Mouse (Mus musculus): ENCODE data around the gene Stxbp3. TPM values are rescaled to one million over a fixed set of nuclear protein-coding genes. Genes with fewer than 3 reads are reported as not detected.

Gene Stxbp3
- polyA plus RNA-seq (2015; fragmentation: Illumina TruSeq; extraction: RNeasy Lipid Tissue Mini Kit (QIAGEN cat#74804); ENCODE audit: insufficient read depth, low replicate concordance): 104 TPM

GRCm38 (mm10) chr3:108840000-108840715, at the start of gene Stxbp3:
Stxbp3 (minus strand) TSS chr3:108840526.

GRCm38 (mm10) chr3:108889908-108890307, 49.6 kb upstream of the Stxbp3 start, which contains the start of gene Fndc7:
Fndc7 (minus strand) TSS chr3:108890008.

Other genes with a start within 250 kb of the Stxbp3 start
- 19.3 TPM for gene Wdr47, start 249.2 kb downstream of the Stxbp3 start, polyA plus RNA-seq (2015; fragmentation: Illumina TruSeq; extraction: RNeasy Lipid Tissue Mini Kit (QIAGEN cat#74804); ENCODE audit: insufficient read depth, low replicate concordance)
- gene Clcc1, start 186.6 kb downstream of the Stxbp3 start, polyA plus RNA-seq (2015; fragmentation: Illumina TruSeq; extraction: RNeasy Lipid Tissue Mini Kit (QIAGEN cat#74804); ENCODE audit: insufficient read depth, low replicate concordance): 61.5 TPM
- 7.4 TPM for gene Gpsm2, start 118.2 kb downstream of the Stxbp3 start, polyA plus RNA-seq (2015; fragmentation: Illumina TruSeq; extraction: RNeasy Lipid Tissue Mini Kit (QIAGEN cat#74804); ENCODE audit: insufficient read depth, low replicate concordance)
- 0.10 TPM for gene Aknad1, start 100.9 kb downstream of the Stxbp3 start, polyA plus RNA-seq (2015; fragmentation: Illumina TruSeq; extraction: RNeasy Lipid Tissue Mini Kit (QIAGEN cat#74804); ENCODE audit: insufficient read depth, low replicate concordance)
- gene Fndc7, start 49.5 kb upstream of the Stxbp3 start, polyA plus RNA-seq (2015; fragmentation: Illumina TruSeq; extraction: RNeasy Lipid Tissue Mini Kit (QIAGEN cat#74804); ENCODE audit: insufficient read depth, low replicate concordance): 5.1 TPM
- 452 TPM for gene Prpf38b, start 71.2 kb upstream of the Stxbp3 start, polyA plus RNA-seq (2015; fragmentation: Illumina TruSeq; extraction: RNeasy Lipid Tissue Mini Kit (QIAGEN cat#74804); ENCODE audit: insufficient read depth, low replicate concordance)
- gene Henmt1, start 99.3 kb upstream of the Stxbp3 start, polyA plus RNA-seq (2015; fragmentation: Illumina TruSeq; extraction: RNeasy Lipid Tissue Mini Kit (QIAGEN cat#74804); ENCODE audit: insufficient read depth, low replicate concordance): 0.32 TPM
- gene Gm9857, start 99.9 kb upstream of the Stxbp3 start, polyA plus RNA-seq (2015; fragmentation: Illumina TruSeq; extraction: RNeasy Lipid Tissue Mini Kit (QIAGEN cat#74804); ENCODE audit: insufficient read depth, low replicate concordance): not detected
- gene Fam102b, start 187.1 kb upstream of the Stxbp3 start, polyA plus RNA-seq (2015; fragmentation: Illumina TruSeq; extraction: RNeasy Lipid Tissue Mini Kit (QIAGEN cat#74804); ENCODE audit: insufficient read depth, low replicate concordance): 23.6 TPM
- not detected for gene Slc25a54, start 239.9 kb upstream of the Stxbp3 start, polyA plus RNA-seq (2015; fragmentation: Illumina TruSeq; extraction: RNeasy Lipid Tissue Mini Kit (QIAGEN cat#74804); ENCODE audit: insufficient read depth, low replicate concordance)

Measured in spleen, adult 10 weeks (tissue).